Mouse (Mus musculus): Measurements from ENCODE around the gene Olfr136. TPM values are rescaled to one million over a fixed set of nuclear protein-coding genes. Genes with fewer than 3 reads are reported as not detected.

Gene Olfr136
- total RNA-seq (2021): not detected
- long read RNA-seq, experiment 1: 0 reads
- long read RNA-seq, experiment 2: 0 reads

- DNase-seq: no peak
Measured at GRCm38 (mm10) chr17:38329531-38329930, at the start of gene Olfr136. Olfr136 (plus strand) TSS chr17:38329831.

- no peak for DNase-seq
Measured at GRCm38 (mm10) chr17:38307470-38307869, 22.2 kb upstream of the Olfr136 start, which contains the start of gene Olfr137. Olfr137 (minus strand) TSS chr17:38307570.

Other genes with a start within 250 kb of the Olfr136 start
- not detected for gene Olfr131, start 241.1 kb upstream of the Olfr136 start, total RNA-seq (2021)
- not detected for gene Olfr132, start 195.3 kb upstream of the Olfr136 start, total RNA-seq (2021)
- not detected for gene Olfr133, start 184.6 kb upstream of the Olfr136 start, total RNA-seq (2021)
- gene Olfr134, start 158.4 kb upstream of the Olfr136 start, total RNA-seq (2021): not detected
- gene Olfr135, start 125.5 kb upstream of the Olfr136 start, total RNA-seq (2021): not detected
- gene Olfr138, start 68.8 kb upstream of the Olfr136 start, total RNA-seq (2021): not detected
- gene Olfr137, start 22.3 kb upstream of the Olfr136 start, total RNA-seq (2021): not detected
- not detected for gene Esp36, start 90.4 kb downstream of the Olfr136 start, total RNA-seq (2021)
- gene Esp34, start 224.4 kb downstream of the Olfr136 start, total RNA-seq (2021): not detected

All from gastrocnemius, postnatal 10 days (tissue).